Mouse (Mus musculus) frontal cortex, postnatal 36 days (tissue): ENCODE data around the gene Mto1.
"Not testable (repeated sequence)": the region's sequence is repeated elsewhere in the genome, so short reads cannot be mapped to it uniquely, and the experiment has no call there.

ENCODE experiments used
- DNase-seq, 2 experiments: peaks; one replicate each; pipeline ENCODE4 v3.0.0; 2022; ENCODE audit warnings: low spot score in 2 of 2

The Mto1 gene

DNA sequence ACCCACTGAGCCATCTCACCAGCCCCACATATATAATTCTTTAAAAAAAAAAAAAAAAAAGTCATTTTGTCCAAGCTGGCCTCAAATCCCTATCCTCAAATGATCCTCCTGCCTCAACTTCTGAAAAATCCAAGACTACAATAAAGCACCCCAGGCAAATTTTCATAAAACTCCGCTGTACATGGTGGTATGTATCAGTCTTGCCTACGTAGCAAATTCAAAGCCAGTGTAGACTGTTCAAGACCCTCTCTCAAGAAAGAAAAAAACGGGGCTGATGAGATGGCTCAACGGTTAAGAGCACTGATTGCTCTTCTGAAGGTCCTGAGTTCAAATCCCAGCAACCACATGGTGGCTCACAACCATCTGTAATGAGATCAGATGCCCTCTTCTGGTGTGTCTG is 27.9 kb downstream of the Mto1 start:
- no peak for DNase-seq

- DNase-seq: no peak
These were observed 28.6 kb downstream of the Mto1 start for GRCm38 (mm10) chr9:78476531-78477020.

- DNase-seq: no peak
These were observed 29.1 kb downstream of the Mto1 start for GRCm38 (mm10) chr9:78477021-78477551.

GRCm38 (mm10) chr9:78478009-78478605 is 30.1 kb downstream of the Mto1 start:
- not testable (repeated sequence) for DNase-seq

DNA sequence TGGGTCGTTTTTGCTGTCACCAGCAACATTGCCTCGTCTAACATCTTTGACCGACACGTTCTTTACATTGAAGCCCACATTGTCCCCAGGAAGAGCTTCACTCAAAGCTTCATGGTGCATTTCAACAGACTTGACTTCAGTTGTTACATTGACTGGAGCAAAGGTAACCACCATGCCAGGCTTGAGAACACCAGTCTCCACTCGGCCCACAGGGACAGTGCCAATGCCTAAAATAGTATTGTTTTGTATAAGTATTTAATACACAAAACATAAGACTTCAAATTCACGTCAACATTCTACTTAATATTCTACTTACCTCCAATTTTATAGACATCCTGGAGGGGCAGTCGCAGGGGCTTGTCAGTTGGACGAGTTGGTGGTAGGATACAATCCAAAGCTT is 31.3 kb downstream of the Mto1 start:
- DNase-seq: not testable (repeated sequence)

DNA sequence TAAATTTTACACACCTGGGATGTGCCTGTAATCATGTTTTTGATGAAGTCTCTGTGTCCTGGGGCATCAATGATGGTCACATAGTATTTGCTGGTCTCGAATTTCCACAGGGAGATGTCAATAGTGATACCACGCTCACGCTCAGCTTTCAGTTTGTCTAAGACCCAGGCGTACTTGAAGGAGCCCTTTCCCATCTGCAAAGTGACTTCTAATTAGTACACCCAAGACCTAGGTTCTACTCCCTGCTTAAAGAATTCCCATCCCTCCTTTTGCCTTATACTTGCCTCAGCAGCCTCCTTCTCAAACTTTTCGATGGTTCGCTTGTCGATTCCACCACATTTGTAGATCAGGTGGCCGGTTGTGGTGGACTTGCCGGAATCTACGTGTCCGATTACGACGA is 32.2 kb downstream of the Mto1 start:
- DNase-seq: not testable (repeated sequence)

- DNase-seq: peak; percentile 51 to 58
These were observed 32.8 kb downstream of the Mto1 start for GRCm38 (mm10) chr9:78480706-78481358.

GRCm38 (mm10) chr9:78481423-78482331 is 33.7 kb downstream of the Mto1 start:
- DNase-seq: peak; percentile 94 to 95

DNA sequence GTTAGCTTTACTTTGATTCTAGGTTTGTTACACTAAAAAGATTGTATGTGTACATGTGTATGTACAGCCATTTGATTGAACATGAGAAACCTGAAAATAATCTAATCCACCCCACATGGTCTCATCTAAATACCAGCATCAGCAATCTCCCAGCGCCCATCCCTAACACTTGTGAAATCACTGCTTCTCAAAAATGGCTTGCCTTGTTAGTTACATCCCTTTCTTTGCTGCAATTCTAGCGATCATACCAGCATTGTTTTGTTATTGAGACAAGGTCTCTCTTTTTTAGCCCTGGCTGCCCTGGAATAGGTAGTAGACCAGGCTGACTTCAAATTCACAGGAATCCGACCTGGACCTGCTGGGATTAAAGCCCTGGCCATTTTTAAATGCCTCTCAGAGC is 34.4 kb downstream of the Mto1 start:
- DNase-seq: no peak

GRCm38 (mm10) chr9:78484660-78485059 is 36.7 kb downstream of the Mto1 start:
- DNase-seq: no peak

GRCm38 (mm10) chr9:78488021-78488420 is 40.0 kb downstream of the Mto1 start:
- DNase-seq: not testable (repeated sequence)

- DNase-seq: peak in 1 of 2 experiments; percentile 37
These were observed 40.9 kb downstream of the Mto1 start, which contains the start of gene Eef1a1 for GRCm38 (mm10) chr9:78488890-78489420. Gene Eef1a1 (minus strand): TSS chr9:78489151.

DNA sequence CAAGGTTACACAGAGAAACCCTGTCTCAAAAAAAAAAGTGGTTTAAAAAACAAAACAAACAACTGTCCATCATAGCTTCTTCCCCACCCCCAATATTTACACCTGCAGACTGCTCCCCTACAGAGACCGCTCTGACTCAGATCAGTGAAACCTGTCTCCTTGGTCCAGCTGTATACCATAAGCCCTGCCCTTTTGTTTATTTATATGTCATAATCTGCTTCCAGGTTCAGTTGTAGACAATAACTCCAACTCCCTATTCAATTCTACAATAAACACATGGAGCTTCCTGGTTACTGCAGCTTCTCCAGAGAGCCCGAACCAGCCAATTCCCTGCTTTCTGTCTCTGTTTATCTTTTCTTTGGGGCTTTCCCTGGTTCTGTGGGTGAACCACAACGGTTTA is 43.2 kb downstream of the Mto1 start:
- DNase-seq: no peak

DNA sequence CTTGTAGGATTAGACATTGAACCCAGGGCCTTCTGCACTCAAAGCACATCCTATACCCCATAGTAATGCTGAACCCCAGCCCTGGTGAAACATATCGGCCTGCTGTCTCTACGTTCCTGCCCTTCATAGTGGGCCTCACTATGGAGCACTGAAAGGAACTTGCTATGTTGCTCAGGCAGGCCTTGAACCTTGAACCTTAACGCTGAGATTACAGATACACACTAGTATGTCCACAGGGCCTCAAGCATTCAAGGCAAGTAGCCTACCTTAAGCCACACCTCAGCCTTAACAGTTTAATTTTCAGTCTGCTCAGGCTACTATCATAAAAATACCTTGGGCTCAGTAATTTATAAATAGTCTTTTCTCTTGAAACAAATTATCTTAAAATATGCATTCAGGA is 44.2 kb downstream of the Mto1 start:
- DNase-seq: no peak

GRCm38 (mm10) chr9:78493171-78493570 is 45.2 kb downstream of the Mto1 start:
- no peak for DNase-seq

GRCm38 (mm10) chr9:78500386-78500785 is 52.4 kb downstream of the Mto1 start:
- DNase-seq: no peak

DNA sequence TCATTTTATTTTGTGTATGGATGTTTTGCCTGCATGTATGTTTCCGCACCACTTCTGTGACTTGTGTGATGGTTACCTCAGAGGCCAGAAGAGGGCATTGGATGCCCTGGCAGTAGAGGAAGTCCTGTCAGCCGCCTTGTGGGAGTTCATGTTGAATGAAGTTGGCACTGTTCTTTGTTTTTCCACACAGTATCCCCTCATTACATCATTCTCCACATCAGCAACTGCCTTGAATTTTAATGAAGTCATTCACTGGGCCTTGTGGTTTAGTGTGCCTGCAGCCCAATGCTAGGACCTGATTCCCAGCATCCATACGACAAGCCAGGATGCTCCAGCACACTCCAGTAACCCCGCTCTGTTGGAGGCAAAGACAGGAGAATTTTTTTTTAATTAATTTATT is 53.3 kb downstream of the Mto1 start:
- DNase-seq: no peak

DNA sequence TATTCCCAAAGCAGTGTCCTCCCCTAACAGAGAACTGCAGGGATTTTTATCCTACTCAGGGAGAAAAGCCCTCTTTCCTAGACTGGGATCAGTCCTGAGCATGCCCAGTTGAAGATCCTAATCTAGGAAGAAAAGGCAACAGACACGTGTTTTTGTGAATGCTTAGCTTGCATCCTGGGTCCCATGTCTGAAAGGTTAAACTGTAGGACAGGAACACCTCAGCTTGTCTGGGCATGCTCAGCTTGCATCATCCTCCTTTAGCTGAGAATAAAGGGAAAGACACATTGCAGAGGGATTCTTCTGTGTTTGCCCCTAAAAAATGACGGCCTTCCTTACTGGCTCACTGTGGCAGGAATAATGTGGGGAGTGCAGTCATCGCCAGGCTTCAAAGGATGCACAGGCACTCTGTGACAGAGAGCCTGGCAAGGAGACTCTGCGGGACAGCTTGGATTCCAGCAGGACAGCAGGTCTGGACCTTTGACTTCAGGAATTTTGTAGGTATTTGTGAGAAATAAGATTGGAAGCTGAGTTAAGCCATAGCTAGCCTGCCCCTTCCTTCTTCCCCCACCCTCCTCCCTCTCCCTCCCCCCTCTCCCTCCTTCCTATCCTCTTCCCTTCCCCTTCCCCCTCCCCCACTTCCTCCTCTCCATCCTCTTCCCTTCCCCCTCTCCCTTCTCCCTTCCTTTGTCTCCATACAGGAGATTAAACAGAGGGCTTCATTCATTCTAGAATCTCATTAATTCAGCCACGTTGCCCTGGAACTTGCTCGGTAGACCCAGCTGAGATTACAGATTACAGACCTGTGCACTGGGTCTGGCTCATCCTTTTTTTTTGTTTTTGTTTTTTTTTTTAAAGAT is 55.4 kb downstream of the Mto1 start:
- DNase-seq: peak in 1 of 2 experiments; percentile 5

DNA sequence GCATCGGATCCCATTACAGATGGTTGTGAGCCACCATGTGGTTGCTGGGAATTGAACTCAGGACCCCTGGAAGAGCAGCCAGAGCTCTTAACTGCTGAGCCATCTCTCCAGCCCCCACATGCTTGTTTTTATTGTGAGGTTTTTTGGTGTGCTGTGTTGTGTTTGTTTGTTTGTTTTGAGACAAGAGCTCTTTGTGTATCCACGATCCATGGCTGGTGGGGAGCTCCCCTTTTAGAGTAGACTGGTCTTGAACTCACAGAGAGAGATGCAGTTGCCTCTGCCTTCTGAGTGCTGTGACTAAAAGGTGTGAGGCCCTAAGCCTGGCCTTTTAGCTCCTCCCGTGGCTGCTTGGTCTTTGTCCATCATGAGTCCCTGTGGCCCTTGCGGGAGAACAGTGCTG is 56.1 kb downstream of the Mto1 start:
- DNase-seq: no peak

DNA sequence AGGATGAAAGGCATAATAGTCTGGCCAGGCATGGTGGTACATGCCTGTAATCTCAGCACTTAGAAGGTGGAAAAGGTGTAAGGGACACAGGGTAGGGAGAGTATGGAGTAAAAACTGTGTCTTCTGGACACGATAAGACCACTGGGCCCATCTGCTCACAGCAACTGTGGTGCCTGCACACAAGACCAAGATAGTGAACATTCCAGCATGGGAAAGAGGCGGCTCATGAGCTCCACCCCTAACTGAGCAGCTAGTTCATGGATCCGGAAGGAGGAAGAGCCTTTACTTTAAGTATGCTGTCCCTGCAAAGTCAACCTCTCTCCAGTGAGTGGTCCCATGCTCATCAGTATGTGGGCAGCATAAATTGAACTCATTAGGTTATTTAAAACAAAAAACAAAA is 56.7 kb downstream of the Mto1 start:
- DNase-seq: no peak

GRCm38 (mm10) chr9:78505223-78505622 is 57.2 kb downstream of the Mto1 start:
- no peak for DNase-seq
